Mouse (Mus musculus): ENCODE data around the gene Zfp612. TPM values are rescaled to one million over a fixed set of nuclear protein-coding genes. Genes with fewer than 3 reads are reported as not detected.

Zfp612 gene
- polyA plus RNA-seq, 1 experiment, result not detected

DNA sequence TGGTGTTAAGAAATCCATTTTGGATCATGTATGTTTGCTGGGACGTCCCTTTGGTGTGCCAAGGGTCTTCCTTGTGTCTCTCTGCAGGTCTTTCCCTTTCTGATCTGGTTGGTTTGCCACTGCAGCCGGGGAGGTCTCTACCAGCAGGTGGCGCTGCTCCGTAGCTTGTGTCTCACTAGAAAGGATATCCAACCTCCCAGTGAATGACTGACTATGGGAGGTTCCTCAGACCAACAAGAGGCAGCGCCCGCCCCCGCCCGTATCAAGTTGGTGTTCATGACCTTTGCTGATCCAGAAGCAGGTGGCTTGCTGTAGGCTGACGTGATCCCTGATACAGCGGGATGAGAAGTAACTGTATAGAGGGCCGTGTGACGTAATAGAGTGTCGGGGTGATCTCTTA lies 51.0 kb downstream of the Zfp612 start:
- Histone ChIP-seq H3K79me3 (ENCODE audit: low read depth) (no peaks in the 10 kb centered on the region), H3ac (ENCODE audit: control insufficient read depth, insufficient read length, low read depth) (no peak overlapping the region), H3K36me3 (ENCODE audit: control insufficient read depth, insufficient read depth) (no peaks in the 10 kb centered on the region), H3K27me3 (ENCODE audit: control insufficient read depth, insufficient read depth, insufficient read length) (peaks cover 4% of the 10 kb centered on the region), H3K79me2 (ENCODE audit: control insufficient read depth, insufficient read depth) (no peaks in the 10 kb centered on the region), H3K4me3 (ENCODE audit: insufficient read depth, poor library complexity, severe bottlenecking) (no peak overlapping the region)
- TF ChIP-seq CTCF (IDR thresholded peaks at IDR 0.05; ENCODE audit: control insufficient read depth, insufficient read depth, insufficient read length), result peak; percentile 62
- no peak for TF ChIP-seq CEBPB (IDR thresholded peaks at IDR 0.05; ENCODE audit: low read depth)
- TF ChIP-seq MYOD1 (IDR thresholded peaks at IDR 0.05; ENCODE audit: control insufficient read depth, insufficient read length, low read depth), result no peak

DNA sequence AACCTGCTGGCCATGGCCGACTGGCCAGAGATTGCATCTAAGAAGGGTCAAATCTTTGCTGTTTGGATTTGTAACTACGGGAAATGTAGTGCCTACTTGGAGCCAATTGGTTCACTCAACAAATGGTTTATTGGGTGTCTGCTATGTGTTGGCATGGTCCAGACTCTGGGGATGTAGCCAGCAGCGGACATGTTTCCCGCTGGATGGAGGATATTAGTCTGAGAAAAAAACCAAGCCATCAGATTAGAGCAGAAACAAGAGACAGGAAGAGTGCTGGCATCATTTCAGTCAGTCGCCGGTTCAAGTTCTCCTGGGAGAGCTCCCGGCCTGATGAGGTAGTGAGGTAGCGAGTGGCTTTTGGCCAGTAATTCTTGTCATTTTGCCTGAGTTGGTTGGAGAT lies 54.7 kb downstream of the Zfp612 start:
- no peak overlapping the region for H3K4me3 ChIP-seq (ENCODE audit: insufficient read depth, poor library complexity, severe bottlenecking)
- no peaks in the 10 kb centered on the region for H3K79me3 ChIP-seq (ENCODE audit: low read depth)
- TF ChIP-seq MAX (IDR thresholded peaks at IDR 0.05) (no peak), FOSL1 (IDR thresholded peaks at IDR 0.05; ENCODE audit: insufficient read depth, low read length, poor library complexity, severe bottlenecking) (no peak), CTCF (IDR thresholded peaks at IDR 0.05; ENCODE audit: control insufficient read depth, insufficient read depth, insufficient read length) (no peak), MYOG (IDR thresholded peaks at IDR 0.05; ENCODE audit: control insufficient read depth, extremely low read depth, insufficient read length) (no peak), MYOD1 (IDR thresholded peaks at IDR 0.05; ENCODE audit: control insufficient read depth, insufficient read length, low read depth) (no peak), USF1 (IDR thresholded peaks at IDR 0.05; ENCODE audit: low read depth) (no peak), CEBPB (IDR thresholded peaks at IDR 0.05; ENCODE audit: low read depth) (no peak)
- no peaks in the 10 kb centered on the region for H3K79me2 ChIP-seq (ENCODE audit: control insufficient read depth, insufficient read depth)
- H3ac ChIP-seq (ENCODE audit: control insufficient read depth, insufficient read length, low read depth), result no peak overlapping the region
- H3K36me3 ChIP-seq (ENCODE audit: control insufficient read depth, insufficient read depth), result no peaks in the 10 kb centered on the region
- H3K27me3 ChIP-seq (ENCODE audit: control insufficient read depth, insufficient read depth, insufficient read length), result peaks cover 7% of the 10 kb centered on the region

DNA sequence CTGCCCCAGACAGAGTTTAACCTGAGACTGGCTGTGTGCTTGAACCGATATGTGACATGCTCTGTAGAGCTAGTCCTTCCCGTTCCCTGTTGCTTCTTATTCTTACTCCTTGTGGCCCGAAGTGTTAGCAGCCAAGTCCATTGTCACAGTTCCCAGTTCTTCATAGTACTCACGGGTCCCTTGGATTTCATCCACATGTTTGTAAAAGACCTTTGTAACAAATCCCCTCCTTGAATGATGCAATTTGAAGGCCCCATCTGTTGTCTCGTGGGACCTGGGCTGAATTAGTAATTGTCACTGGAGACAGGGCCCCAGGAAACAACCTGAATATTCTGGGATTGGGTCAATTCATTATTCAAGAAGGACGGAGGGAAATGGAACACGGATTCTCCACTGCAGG lies 56.0 kb downstream of the Zfp612 start:
- Histone ChIP-seq H3ac (ENCODE audit: control insufficient read depth, insufficient read length, low read depth) (no peak overlapping the region), H3K79me2 (ENCODE audit: control insufficient read depth, insufficient read depth) (no peaks in the 10 kb centered on the region), H3K27me3 (ENCODE audit: control insufficient read depth, insufficient read depth, insufficient read length) (peaks cover 3% of the 10 kb centered on the region), H3K79me3 (ENCODE audit: low read depth) (no peaks in the 10 kb centered on the region), H3K36me3 (ENCODE audit: control insufficient read depth, insufficient read depth) (no peaks in the 10 kb centered on the region), H3K4me3 (ENCODE audit: insufficient read depth, poor library complexity, severe bottlenecking) (no peak overlapping the region)
- no peak for TF ChIP-seq CEBPB (IDR thresholded peaks at IDR 0.05; ENCODE audit: low read depth)
- no peak for TF ChIP-seq CTCF (IDR thresholded peaks at IDR 0.05; ENCODE audit: control insufficient read depth, insufficient read depth, insufficient read length)
- no peak for TF ChIP-seq FOSL1 (IDR thresholded peaks at IDR 0.05; ENCODE audit: insufficient read depth, low read length, poor library complexity, severe bottlenecking)
- no peak for TF ChIP-seq MYOG (IDR thresholded peaks at IDR 0.05; ENCODE audit: control insufficient read depth, extremely low read depth, insufficient read length)
- TF ChIP-seq USF1 (IDR thresholded peaks at IDR 0.05; ENCODE audit: low read depth), result no peak
- no peak for TF ChIP-seq MAX (IDR thresholded peaks at IDR 0.05)
- no peak for TF ChIP-seq MYOD1 (IDR thresholded peaks at IDR 0.05; ENCODE audit: control insufficient read depth, insufficient read length, low read depth)

DNA sequence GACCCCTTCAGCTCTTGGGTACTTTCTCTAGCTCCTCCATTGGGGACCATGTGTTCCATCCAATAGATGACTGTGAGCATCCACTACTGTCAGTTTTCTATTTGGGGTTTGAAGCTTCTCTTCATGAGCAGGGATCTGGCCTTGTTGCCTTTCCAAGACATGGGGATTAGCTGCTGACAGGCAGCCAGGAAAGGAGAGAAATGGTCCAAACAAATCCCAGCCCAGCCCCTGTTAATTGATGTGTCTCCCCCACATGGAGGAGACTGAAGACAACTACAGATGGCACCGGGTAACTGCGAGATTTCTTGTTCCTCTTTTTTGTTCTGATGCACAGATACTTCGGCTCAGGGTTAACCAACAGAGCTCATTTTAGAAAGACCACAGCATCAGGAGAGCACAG lies 60.6 kb downstream of the Zfp612 start:
- Histone ChIP-seq H3K4me3 (ENCODE audit: insufficient read depth, poor library complexity, severe bottlenecking) (no peak overlapping the region), H3K79me3 (ENCODE audit: low read depth) (no peaks in the 10 kb centered on the region), H3K27me3 (ENCODE audit: control insufficient read depth, insufficient read depth, insufficient read length) (peaks cover 3% of the 10 kb centered on the region), H3K79me2 (ENCODE audit: control insufficient read depth, insufficient read depth) (no peaks in the 10 kb centered on the region), H3ac (ENCODE audit: control insufficient read depth, insufficient read length, low read depth) (no peak overlapping the region), H3K36me3 (ENCODE audit: control insufficient read depth, insufficient read depth) (no peaks in the 10 kb centered on the region)
- TF ChIP-seq MAX (IDR thresholded peaks at IDR 0.05) (no peak), MYOD1 (IDR thresholded peaks at IDR 0.05; ENCODE audit: control insufficient read depth, insufficient read length, low read depth) (no peak), MYOG (IDR thresholded peaks at IDR 0.05; ENCODE audit: control insufficient read depth, extremely low read depth, insufficient read length) (no peak), USF1 (IDR thresholded peaks at IDR 0.05; ENCODE audit: low read depth) (no peak), CTCF (IDR thresholded peaks at IDR 0.05; ENCODE audit: control insufficient read depth, insufficient read depth, insufficient read length) (no peak), FOSL1 (IDR thresholded peaks at IDR 0.05; ENCODE audit: insufficient read depth, low read length, poor library complexity, severe bottlenecking) (no peak), CEBPB (IDR thresholded peaks at IDR 0.05; ENCODE audit: low read depth) (no peak)

DNA sequence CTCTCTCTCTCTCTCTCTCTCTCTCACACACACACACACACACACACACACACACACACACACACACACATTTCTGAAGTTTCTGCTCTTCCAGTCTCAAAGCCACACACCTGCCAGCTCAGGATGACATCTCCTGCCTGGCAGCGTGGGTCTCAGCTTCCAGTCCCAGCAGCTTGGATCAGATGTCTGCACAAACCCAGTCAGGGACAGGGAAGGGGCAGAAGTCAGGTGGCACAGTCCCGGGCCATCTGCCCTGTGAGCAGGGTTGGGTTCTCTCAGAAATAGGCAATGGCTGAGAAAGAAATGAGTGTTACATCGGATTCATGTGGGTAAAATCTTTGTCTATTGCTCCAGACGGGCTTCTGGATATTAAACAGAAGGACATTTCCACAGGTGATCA lies 61.2 kb downstream of the Zfp612 start:
- H3K4me3 ChIP-seq (ENCODE audit: insufficient read depth, poor library complexity, severe bottlenecking), result no peak overlapping the region
- TF ChIP-seq MYOD1 (IDR thresholded peaks at IDR 0.05; ENCODE audit: control insufficient read depth, insufficient read length, low read depth), result no peak
- no peak for TF ChIP-seq CTCF (IDR thresholded peaks at IDR 0.05; ENCODE audit: control insufficient read depth, insufficient read depth, insufficient read length)
- TF ChIP-seq CEBPB (IDR thresholded peaks at IDR 0.05; ENCODE audit: low read depth), result no peak
- no peak for TF ChIP-seq MAX (IDR thresholded peaks at IDR 0.05)
- no peak for TF ChIP-seq USF1 (IDR thresholded peaks at IDR 0.05; ENCODE audit: low read depth)
- no peak for TF ChIP-seq FOSL1 (IDR thresholded peaks at IDR 0.05; ENCODE audit: insufficient read depth, low read length, poor library complexity, severe bottlenecking)
- no peak for TF ChIP-seq MYOG (IDR thresholded peaks at IDR 0.05; ENCODE audit: control insufficient read depth, extremely low read depth, insufficient read length)
- no peak overlapping the region for H3ac ChIP-seq (ENCODE audit: control insufficient read depth, insufficient read length, low read depth)
- peaks cover 3% of the 10 kb centered on the region for H3K27me3 ChIP-seq (ENCODE audit: control insufficient read depth, insufficient read depth, insufficient read length)
- H3K36me3 ChIP-seq (ENCODE audit: control insufficient read depth, insufficient read depth), result no peaks in the 10 kb centered on the region
- H3K79me3 ChIP-seq (ENCODE audit: low read depth), result no peaks in the 10 kb centered on the region
- no peaks in the 10 kb centered on the region for H3K79me2 ChIP-seq (ENCODE audit: control insufficient read depth, insufficient read depth)

Other genes starting within 250 kb of the Zfp612 start
- 3.0 TPM for gene Phlpp2, start 211.2 kb upstream of the Zfp612 start, polyA plus RNA-seq (2012; fragmentation: generic; extraction: Trizol)
- not detected for gene Marveld3, start 117.5 kb upstream of the Zfp612 start, polyA plus RNA-seq (2012; fragmentation: generic; extraction: Trizol)
- not detected for gene Tat, start 89.3 kb upstream of the Zfp612 start, polyA plus RNA-seq (2012; fragmentation: generic; extraction: Trizol)
- gene Chst4, start 40.0 kb upstream of the Zfp612 start, polyA plus RNA-seq (2012; fragmentation: generic; extraction: Trizol), result not detected
- not detected for gene Gm21964, start 21.5 kb downstream of the Zfp612 start, polyA plus RNA-seq (2012; fragmentation: generic; extraction: Trizol)
- gene Gm17720, start 23.0 kb downstream of the Zfp612 start, polyA plus RNA-seq (2012; fragmentation: generic; extraction: Trizol), result not detected
- gene Calb2, start 88.5 kb downstream of the Zfp612 start, polyA plus RNA-seq (2012; fragmentation: generic; extraction: Trizol), result not detected
- gene Cmtr2, start 135.9 kb downstream of the Zfp612 start, polyA plus RNA-seq (2012; fragmentation: generic; extraction: Trizol), result 4.6 TPM
- gene Hydin, start 187.2 kb downstream of the Zfp612 start, polyA plus RNA-seq (2012; fragmentation: generic; extraction: Trizol), result 0.01 TPM